In the genomic region with DNA sequence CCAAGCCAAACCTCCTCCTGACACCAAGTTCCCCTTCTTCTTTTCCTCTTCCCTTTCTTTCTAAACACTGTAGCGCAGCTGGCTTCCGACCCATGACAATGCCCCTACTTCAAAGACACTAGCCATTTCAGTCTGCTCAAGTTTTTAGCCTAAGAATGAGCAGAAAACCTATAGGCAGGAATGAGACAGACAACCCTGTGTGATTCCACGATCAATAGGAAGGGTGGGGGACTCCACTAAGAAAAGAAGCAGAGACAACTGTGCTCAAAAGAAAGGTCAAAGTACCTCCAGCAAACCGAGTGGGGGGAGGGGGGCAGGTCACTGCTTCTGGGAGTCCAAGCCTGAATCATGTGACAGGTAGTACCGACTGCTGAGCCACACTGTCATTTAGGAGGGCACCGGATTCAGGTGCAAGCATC, we compare ENCODE assay signal across 30 mouse cellular contexts. TPM values are rescaled to one million over a fixed set of nuclear protein-coding genes. Genes with fewer than 3 reads are reported as not detected.
DNase-seq lines count a peak whose midpoint lies in the region; ATAC-seq and TF ChIP-seq lines count a peak whose summit lies in the region.
"Had no signal": no experiment of that assay in that cellular context is flagged by ENCODE, and none has a peak within 500 bp of the region (broad histone marks: within the 10 kb centered on the region; RNA-seq: fewer than 3 reads in every experiment).

No protein-coding gene starts in this region.

- no peak for TF ChIP-seq CTCF in E14TG2a.4 (conservative IDR thresholded peaks at IDR 0.05; ENCODE audit: low read length)

- H3K27me3 ChIP-seq in kidney, embryonic 16.5 days (ENCODE audit: insufficient read depth, low read length): no peaks in the 10 kb centered on the region
- no peaks in the 10 kb centered on the region for H3K27me3 ChIP-seq in E14TG2a.4 (ENCODE audit: insufficient read depth, low read length)
- H3K27me3 ChIP-seq: forebrain, embryonic 13.5 days; limb, embryonic 12.5 days; midbrain, embryonic 15.5 days; neural tube, embryonic 12.5 days had no signal

- no peak overlapping the region for H3K4me2 ChIP-seq in kidney, embryonic 16.5 days (replicated peaks; ENCODE audit: low read depth, low read length)
- H3K4me2 ChIP-seq: forebrain, embryonic 13.5 days; heart, embryonic 11.5 days; limb, embryonic 12.5 days; liver, embryonic 11.5 days; midbrain, embryonic 15.5 days; neural tube, embryonic 12.5 days had no signal

- H3K4me1 ChIP-seq in kidney, embryonic 16.5 days (ENCODE audit: insufficient read depth, low read length): no peaks in the 10 kb centered on the region
- H3K4me1 ChIP-seq in E14TG2a.4 (replicated peaks; ENCODE audit: low read depth, low read length): peaks cover 54% of the 10 kb centered on the region
- H3K4me1 ChIP-seq: forebrain, embryonic 13.5 days; midbrain, embryonic 15.5 days; neural tube, embryonic 12.5 days had no signal

- no peak overlapping the region for H3K27ac ChIP-seq in kidney, embryonic 16.5 days (ENCODE audit: low read length)
- H3K27ac ChIP-seq: forebrain, embryonic 13.5 days; hindbrain, postnatal 0 days; limb, embryonic 12.5 days; midbrain, embryonic 15.5 days; neural tube, embryonic 12.5 days had no signal

- 70% methylated on average over 6 of the region's 6 CpGs for WGBS in kidney, embryonic 16.5 days

- no peaks in the 10 kb centered on the region; the same call in 1 of the 2 replicates for H3K9me3 ChIP-seq in kidney, embryonic 16.5 days (ENCODE audit: low read length)
- H3K9me3 ChIP-seq in E14TG2a.4 (ENCODE audit: low read length): peaks cover 41% of the 10 kb centered on the region
- H3K9me3 ChIP-seq: forebrain, embryonic 13.5 days; midbrain, embryonic 15.5 days; neural tube, embryonic 12.5 days had no signal

- H3K9ac ChIP-seq in kidney, embryonic 16.5 days (replicated peaks; ENCODE audit: low read length): no peak overlapping the region
- H3K9ac ChIP-seq: forebrain, embryonic 13.5 days; limb, embryonic 12.5 days; midbrain, embryonic 15.5 days; neural tube, embryonic 12.5 days had no signal

- ATAC-seq in kidney, embryonic 16.5 days (ENCODE audit: low FRiP score, low TSS enrichment): no peak
- peak; percentile 77 for ATAC-seq in megakaryocyte, adult 5-6 weeks (ENCODE audit: poor library complexity, severe bottlenecking)
- ATAC-seq: CD4-positive, CD25-positive, alpha-beta regulatory T cell, adult 4 months; forebrain, embryonic 13.5 days; hindbrain, postnatal 0 days; intestine, postnatal 0 days; midbrain, embryonic 15.5 days had no signal

- DNase-seq in kidney, adult 9 months: peak; percentile 38
- DNase-seq in ZHBTc4 (ENCODE audit: low read depth, low spot score): peak; percentile 98
- DNase-seq in right cerebral cortex, postnatal 10 days (ENCODE audit: low spot score in 2 of 2): no peak
- no peak for DNase-seq in adrenal gland, adult (ENCODE audit: inconsistent age in 2 of 2, low spot score in 1 of 2)
- no peak for DNase-seq in testis, postnatal 10 days (ENCODE audit: low spot score)
- DNase-seq: adrenal gland, postnatal 10 days; cerebellum, adult 2 months; cerebellum, postnatal 25 days; embryo, embryonic 11 days; gastrocnemius, postnatal 10 days; heart, adult 11 months; kidney, postnatal 4 days; lung, adult 2 months; lung, postnatal 14 days; retina, postnatal 1 day; thymus, postnatal 36 days had no signal

- H3K36me3 ChIP-seq in kidney, embryonic 16.5 days (ENCODE audit: insufficient read depth, low read length): no peaks in the 10 kb centered on the region
- peaks cover 18% of the 10 kb centered on the region for H3K36me3 ChIP-seq in E14TG2a.4 (ENCODE audit: insufficient read depth, low read length)
- H3K36me3 ChIP-seq: limb, embryonic 12.5 days; midbrain, embryonic 15.5 days; neural tube, embryonic 12.5 days had no signal

- H3K4me3 ChIP-seq in kidney, embryonic 16.5 days (ENCODE audit: low read length): no peak overlapping the region
- H3K4me3 ChIP-seq in E14TG2a.4 (replicated peaks; ENCODE audit: low read length): peak overlapping the region; percentile 79
- H3K4me3 ChIP-seq: forebrain, embryonic 13.5 days; limb, embryonic 12.5 days; midbrain, embryonic 15.5 days; neural tube, embryonic 12.5 days had no signal

RNA-seq across cellular contexts. Expression of a gene that starts 7.8 kb away (rescaled TPM):
- 114 and 128 TPM in 2 replicates for polyA plus RNA-seq in kidney, embryonic 16.5 days (2015; fragmentation: Nextera tagmentation; extraction: Ambion mirVana)
- total RNA-seq in megakaryocyte, adult 5-6 weeks (2015): 29.8 and 50.6 TPM in 2 replicates
- 36.5 and 39.0 TPM in 2 replicates for total RNA-seq in megakaryocyte, adult 5-6 weeks (2017)

RNA-seq across cellular contexts. Expression of a gene that starts 17.2 kb away (rescaled TPM):
- polyA plus RNA-seq in kidney, embryonic 16.5 days (2015; fragmentation: Nextera tagmentation; extraction: Ambion mirVana): 0.37 and 0.78 TPM in 2 replicates
- 0.13 TPM in 1 of 2 replicates, not detected in the other for total RNA-seq in megakaryocyte, adult 5-6 weeks (2015)
- under 0.01 TPM in 1 of 2 replicates, not detected in the other for total RNA-seq in megakaryocyte, adult 5-6 weeks (2017)
- total RNA-seq: megakaryocyte-erythroid progenitor cell, adult 5-6 weeks had no signal
- polyA plus RNA-seq: heart, postnatal 0 days had no signal

RNA-seq across cellular contexts. Expression of a gene that starts 39.5 kb away (rescaled TPM):
- 45.7 and 69.7 TPM in 2 replicates for polyA plus RNA-seq in kidney, embryonic 16.5 days (2015; fragmentation: Nextera tagmentation; extraction: Ambion mirVana)
- 15.5 and 21.3 TPM in 2 replicates for total RNA-seq in megakaryocyte, adult 5-6 weeks (2015)
- total RNA-seq in megakaryocyte, adult 5-6 weeks (2017): 28.3 and 36.1 TPM in 2 replicates

Comparison
In these comparisons a context has a peak if more than half of its experiments do, and no peak if none do; other contexts are left out.
1. DNase-seq: peak in kidney, adult 9 months (single experiment) and ZHBTc4 (single experiment); none in right cerebral cortex, postnatal 10 days (0 of 2), adrenal gland, adult (0 of 2) and testis, postnatal 10 days (single experiment).